Mouse (Mus musculus): ENCODE measurements around the gene Pacs2.

GRCm38 (mm10) chr12:113103846-113104451 is 89.6 kb downstream of the Pacs2 start:
- no peak for TF ChIP-seq POLR2A (IDR thresholded peaks at IDR 0.05; ENCODE audit: borderline replicate concordance, extremely low read depth, low read depth, low read length)
- TF ChIP-seq CTCF (IDR thresholded peaks at IDR 0.05; ENCODE audit: insufficient read depth, low read length) = peak; percentile 51
